Mouse (Mus musculus) kidney, postnatal 25 days (tissue): ENCODE results near the gene Gm42715.
"Not testable (repeated sequence)": the region's sequence is repeated elsewhere in the genome, so short reads cannot be mapped to it uniquely, and the experiment has no call there.

Experiments used
- DNase-seq, 2 experiments: peaks; one replicate each; pipeline ENCODE4 v3.0.0; 2021; ENCODE audit warnings: mixed read lengths in 2 of 2

The Gm42715 gene

DNA sequence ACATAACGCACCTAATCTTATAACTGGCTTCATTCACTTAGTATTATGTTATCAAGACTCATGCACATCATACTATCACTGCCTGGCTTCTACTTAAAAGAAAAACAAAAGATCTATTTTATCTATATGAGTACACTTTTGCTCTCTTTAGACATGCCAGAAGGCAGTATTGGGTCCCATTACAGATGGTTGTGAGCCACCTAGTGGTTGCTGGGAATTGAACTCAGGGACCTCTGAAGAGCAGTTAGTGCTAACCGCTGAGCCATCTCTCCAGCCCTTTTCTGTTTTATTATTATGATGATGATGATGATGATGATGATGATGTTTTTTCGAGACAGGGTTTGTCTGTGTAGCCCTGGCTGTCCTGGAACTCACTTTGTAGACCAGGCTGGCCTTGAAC lies 21.0 kb upstream of the Gm42715 start:
- peak; percentile 61 to 71 for DNase-seq

DNA sequence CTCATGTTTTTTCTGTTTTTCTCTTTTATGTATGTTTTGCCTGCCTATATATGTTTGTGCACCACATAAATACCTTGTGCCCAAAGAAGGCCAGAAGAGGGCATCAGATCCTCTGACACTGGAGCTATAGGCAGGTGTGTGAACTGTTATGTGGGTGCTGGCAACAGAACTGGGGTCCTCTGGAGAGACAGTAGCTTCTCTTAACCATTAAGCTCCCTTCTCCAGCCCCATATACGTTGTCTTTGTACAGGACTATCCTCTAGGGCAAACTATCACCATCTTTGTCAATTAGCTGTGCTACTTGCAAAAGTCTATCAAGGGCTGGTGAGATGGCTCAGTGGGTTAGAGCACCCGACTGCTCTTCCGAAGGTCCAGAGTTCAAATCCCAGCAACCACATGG lies 11.1 kb upstream of the Gm42715 start:
- no peak for DNase-seq

DNA sequence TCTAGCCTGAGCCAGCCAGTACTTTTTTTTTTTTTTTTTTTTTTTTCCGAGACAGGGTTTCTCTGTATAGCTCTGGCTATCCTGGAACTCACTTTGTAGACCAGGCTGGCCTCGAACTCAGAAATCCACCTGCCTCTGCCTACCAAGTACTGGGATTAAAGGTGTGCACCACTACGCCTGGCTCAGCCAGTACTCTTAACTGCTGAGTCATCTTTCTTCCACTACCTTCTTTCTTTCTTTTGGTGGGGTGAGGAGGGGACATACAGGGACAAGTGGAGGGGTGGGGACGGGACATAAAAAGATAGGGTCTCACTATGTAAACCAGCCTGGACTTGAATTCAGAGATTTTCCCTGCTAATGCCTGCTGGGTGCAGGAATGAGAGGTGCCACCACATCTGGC lies 9.6 kb upstream of the Gm42715 start:
- not testable (repeated sequence) for DNase-seq

DNA sequence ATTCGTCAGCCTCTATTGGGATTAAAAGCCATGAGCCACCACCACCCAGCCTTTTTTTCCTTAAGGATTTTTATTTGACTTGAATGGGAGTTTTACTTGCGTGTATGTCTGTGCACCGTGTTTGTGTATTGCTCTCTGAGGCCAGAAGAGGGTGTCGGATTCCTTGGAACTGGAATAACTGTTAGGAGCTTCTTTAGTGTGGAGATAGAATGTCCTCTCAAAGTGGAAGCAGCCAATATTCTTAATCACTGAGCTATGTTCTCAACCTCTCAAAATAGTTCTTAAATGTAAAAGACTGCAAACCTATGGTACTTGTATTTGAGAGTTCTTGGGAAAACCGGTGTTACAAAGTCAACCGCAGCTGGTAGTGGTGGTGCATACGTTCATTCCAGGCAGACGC lies 8.1 kb upstream of the Gm42715 start:
- peak in 1 of 2 experiments; percentile 41 for DNase-seq

DNA sequence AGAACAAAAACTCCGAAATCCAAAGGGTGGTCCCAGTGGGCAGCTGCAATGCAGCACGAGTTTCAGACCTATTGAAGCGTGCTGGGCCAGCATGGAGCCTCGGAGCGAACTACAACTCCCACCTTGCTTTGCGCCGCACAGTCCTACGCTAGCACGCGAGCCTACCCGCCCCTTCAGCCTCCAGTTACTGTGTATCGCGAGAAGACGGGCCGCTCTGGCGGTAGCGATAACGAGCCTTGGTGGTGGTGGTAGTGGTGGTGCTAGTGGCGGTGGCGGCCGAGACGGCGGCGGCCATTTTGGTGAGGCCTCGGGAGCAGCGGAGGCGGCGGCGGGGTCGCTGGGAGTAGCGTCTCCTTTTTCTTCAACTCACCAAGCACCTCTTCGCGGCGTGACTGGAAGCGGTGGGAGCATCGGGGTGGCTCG lies 7.6 kb upstream of the Gm42715 start, which contains the start of gene Srcap:
Gene Srcap, plus strand, starts transcription at position 176 of the 423 bp plus-strand sequence.
- DNase-seq: peak; percentile 98 to 99

DNA sequence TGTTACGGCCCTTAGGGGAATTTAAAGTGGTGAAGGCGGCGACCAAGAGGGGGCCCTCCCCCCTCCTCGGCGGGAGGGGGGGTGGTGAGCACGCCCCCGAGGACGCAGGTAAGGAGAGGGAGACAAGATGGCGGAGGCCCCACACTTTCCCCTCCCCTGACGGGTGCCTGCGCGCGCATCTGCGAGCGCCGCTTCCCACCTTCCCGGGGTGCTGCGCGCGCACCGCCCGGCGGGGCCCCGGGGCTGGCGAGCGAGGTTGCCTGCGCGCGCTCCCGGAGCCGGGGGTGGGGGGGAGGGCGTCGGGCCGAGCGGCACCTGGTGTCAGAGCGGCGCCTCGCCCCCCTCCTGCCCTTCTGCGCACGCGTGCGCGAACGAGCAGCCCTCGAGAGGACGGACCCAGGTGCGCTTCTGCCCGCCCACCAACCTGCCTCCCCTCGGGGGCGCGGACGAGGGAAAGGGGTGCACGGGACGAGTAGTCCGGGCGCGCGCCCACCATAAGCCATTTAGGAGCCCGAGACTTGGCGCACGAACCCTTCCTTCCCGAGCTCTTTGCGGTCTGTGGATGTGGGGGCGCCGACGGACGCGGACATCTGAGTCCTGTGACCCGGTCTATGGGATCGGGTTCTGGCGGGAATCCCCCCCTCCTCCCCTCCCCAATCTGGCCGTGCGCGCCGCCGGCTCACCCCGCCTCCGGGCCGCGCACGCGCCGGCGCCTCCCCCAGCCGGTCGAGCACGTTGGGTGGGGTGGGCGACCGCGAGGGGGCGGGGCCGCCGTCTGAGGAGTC lies 7.0 kb upstream of the Gm42715 start:
- peak; percentile 86 to 96 for DNase-seq

DNA sequence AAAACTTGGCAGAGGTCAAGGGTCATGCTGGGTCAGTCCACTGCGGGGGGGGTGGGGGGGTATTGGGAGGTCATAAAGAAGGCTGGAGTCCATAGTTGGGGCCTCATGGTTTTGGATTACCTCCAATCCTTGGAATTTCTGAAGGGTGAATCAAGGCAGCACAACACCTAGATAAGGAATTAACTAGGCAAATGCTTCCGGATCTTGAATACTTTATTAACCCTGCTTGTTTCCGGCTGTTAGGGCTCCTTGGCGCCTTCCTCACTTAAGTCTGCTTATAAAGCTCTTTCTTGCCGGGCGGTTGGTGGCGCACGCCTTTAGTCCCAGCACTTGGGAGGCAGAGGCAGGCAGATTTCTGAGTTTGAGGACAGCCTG lies 6.4 kb upstream of the Gm42715 start:
- peak in 1 of 2 experiments; percentile 69 for DNase-seq

DNA sequence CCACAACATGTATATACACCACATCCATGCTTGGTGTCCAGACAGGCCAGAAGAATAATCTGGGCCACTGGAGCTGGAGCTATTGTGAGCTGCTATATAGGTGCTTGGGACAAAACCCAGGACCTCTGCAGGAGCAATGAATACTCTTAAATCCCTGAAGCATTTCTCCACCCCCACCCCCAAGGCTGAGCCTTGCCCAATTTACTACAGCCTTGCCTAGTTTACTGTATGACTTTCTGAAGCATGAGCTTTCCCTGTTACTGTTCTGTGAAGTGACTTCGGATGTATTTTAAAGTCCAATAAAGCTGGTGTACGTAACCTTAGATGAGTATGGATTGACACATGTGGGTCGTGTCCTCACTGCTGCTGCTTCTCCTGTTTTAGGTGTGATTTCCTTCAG lies 5.6 kb upstream of the Gm42715 start:
- DNase-seq: no peak

DNA sequence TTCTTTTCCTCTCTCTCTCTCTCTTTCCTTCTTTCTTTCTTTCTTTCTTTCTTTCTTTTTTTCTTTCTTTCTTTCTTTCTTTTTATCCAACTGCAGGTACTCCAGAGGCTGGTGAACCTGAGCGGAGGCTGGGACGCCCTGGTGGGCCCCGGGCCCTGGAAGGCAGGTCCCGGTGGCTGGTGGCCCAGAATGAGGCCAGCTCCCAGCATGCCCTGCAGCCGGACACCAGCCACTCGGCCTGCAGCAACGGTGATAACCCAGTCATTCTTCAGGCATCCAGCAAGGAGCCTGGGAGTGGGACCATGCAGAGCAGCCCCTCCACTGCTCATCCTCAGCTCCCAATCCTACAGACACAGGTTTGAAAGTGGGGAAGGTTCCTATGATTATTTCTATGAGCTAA lies 3.5 kb upstream of the Gm42715 start:
- no peak for DNase-seq

DNA sequence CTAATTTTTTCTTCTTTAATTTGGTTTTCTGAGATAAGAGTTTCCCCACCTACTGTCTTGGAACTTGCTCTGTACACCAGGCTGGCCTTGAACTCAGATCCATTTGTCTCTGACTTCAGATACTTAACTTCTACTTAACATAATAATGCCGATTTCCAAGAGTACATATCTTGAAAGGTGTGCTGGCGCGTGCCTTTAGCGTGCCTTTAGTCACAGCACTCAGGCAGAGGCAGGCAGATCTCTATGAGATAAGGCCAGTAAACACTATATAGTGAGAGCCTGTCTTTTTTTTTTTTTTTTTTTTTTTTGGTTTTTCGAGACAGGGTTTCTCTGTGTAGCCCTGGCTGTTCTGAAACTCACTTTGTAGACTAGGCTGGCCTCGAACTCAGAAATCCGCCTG lies 3.0 kb upstream of the Gm42715 start:
- no peak for DNase-seq

DNA sequence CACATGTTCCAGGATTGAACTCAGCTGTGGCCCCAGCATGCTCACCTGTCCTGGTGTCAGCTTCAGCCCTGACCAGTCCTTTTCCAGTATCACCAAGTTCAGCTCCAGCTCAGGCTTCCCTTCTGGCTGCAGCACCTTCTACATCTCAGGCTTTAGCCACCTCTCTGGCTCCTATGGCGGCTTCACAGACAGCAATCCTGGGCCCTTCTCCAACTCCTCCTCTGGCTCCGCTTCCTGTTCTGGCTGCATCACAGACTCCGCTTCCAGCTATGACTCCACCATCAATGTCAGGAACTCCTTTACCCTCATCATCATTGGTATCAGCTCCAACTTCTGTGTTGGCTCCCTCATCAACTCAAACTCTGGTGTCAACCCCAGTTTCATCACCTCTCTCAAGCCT lies 22.3 kb downstream of the Gm42715 start:
- no peak for DNase-seq

DNA sequence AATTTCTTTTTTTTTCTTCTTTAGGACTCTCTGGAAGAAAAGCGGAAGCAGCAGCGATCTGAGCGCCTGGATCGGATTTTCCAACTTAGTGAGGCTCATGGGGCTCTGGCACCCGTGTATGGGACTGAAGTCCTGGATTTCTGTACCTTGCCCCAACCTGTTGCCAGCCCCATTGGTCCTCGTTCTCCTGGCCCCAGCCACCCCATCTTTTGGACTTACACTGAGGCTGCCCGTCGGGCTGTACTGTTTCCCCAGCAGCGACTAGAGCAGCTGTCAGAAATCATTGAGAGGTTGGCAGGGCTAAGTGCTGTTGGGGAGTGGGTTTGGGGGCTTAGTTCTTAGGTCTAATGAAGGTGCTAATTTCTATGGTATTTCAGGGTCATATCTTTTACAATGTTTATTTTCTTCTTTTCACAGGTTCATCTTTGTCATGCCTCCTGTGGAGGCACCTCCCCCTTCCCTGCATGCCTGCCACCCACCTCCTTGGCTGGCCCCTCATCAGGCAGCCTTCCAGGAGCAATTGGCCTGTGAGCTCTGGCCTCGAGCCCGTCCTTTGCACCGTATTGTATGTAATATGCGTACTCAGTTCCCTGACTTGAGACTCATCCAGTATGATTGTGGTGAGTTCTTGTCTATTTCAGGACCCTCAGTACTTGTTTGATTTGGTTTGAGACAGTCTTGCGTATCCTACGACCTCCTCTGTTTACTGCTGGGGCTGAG lies 29.9 kb downstream of the Gm42715 start:
- peak in 1 of 2 experiments; percentile 42 for DNase-seq

DNA sequence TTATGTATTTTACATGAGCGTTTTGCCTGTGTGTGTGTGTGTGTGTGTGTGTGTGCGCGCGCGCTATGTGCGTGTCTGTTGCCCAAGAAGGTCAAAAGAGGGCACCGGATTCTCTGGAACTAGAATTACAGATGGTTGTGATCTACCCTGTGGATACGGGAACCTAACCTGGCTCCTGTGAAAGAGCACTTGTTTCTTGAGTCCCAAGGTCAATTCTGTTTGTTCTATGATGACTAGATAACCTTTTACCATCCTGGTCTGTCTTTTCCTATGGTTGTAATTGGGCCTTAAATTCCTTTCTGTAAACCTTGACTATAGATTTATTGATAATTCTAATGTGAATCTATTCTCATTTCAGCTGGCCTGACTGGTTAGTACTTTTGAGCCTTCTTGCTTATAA lies 32.2 kb downstream of the Gm42715 start:
- DNase-seq: no peak

DNA sequence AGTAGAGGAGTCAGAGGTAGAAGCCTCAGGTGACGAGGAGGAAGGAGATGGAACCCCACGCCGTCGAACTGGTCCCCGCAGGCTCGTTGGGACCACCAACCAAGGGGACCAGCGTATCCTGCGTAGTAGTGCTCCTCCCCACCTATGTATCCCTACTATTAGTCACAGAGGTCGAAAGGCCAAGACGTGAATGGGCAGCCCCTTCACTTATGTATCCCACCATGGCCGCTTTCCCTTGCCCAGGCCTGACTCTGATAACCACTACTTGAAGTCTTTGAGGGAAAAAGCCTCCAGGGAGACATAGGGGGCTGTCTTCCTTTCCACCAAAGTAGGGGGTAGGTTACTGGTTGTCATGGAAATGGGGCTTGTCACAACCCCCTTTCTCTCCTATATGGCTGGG lies 41.2 kb downstream of the Gm42715 start:
- DNase-seq: no peak

DNA sequence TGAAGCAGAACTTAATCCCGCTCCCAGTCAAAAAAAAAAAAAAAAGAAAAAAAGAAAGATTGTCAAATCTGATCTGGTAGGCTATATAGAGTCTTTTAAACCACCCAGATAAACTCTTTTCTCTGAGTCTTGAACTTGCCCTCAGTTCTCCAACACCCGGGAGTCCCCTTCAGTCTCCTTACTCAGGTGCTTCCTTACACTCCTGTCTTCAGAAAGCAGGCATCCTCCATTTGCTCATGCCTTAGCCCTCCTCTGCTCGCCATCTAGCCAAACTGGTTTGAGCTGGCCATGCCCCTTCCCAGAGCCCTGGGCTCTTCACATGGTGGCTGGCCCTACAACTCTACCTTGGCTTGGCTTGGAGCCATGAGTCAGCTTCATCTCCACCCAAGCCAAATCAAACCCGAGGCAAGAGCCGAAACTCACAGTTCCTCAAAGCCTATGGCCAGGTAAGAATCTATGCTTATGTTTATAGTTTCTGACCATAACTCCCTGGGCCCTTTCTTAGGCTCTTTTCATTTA lies 42.0 kb downstream of the Gm42715 start, which contains the start of gene Tmem265:
Gene Tmem265, plus strand, starts transcription at position 51 of the 519 bp plus-strand sequence.
- DNase-seq: peak; percentile 31 to 48

DNA sequence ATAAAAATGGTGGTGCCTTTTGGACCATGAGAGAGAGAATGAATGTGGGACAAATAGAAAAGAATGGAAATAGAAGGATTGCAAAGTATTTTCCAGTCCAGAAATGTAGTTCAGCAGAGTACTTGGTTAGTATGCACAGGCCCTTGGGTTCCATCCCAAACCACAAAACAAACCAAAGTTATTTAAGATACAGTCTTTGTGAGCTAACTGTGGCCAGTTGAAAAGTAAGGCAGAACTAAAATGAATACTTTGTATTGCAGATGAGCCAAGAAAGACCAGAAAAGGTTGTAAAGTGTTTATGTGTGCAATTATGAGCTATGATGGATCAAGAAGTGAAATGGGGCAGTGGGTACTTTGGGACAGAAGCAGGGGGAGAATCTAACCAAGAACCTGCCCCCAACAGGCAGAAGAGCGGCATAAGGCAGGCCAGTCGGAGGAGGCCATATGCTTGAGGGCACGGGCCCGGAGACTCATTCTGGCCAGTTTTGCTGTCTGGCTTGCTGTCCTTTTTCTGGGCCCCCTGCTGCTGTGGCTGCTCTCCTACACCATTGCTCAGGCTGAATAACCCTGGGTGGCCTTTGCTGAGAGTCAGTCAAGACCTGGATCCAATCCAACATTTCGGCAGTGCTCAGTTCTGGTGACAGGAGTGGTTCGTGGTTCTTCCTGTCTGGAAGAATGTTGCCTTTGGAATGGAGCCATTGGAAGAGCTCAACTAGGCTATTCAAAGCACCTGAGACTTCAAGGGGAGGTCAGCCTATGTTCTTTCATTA lies 45.2 kb downstream of the Gm42715 start:
- DNase-seq: peak; percentile 59 to 60

DNA sequence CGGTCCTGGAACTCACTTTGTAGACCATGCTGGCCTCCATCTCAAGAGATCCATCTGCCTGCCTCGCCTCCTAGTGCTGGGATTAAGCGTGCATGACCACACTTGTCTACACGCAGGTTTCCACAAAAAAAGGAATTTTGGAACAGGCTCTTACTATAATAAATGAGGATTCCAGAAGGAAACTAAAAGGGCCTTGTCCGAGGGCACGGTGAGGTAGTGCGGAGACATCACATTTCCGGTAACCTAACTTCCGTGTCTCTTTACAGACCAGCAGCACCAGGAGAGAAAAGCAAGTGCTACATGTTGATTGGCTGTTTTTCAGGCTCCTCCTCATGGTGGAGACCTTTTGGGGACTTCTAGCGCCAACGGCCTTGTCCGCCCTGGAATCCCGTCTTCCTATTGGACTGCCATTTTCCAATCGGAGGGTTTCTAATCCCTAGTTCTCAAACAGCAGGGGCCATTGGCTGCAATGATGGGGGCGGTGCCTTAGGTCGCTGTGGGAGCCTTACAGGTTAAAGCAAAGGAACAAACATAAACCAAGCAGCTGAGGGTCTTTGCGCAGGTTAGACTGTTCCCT lies 53.6 kb downstream of the Gm42715 start, which contains the start of gene Phkg2:
Gene Phkg2, plus strand, starts transcription at position 446 of the 577 bp plus-strand sequence.
- peak; percentile 94 to 98 for DNase-seq

DNA sequence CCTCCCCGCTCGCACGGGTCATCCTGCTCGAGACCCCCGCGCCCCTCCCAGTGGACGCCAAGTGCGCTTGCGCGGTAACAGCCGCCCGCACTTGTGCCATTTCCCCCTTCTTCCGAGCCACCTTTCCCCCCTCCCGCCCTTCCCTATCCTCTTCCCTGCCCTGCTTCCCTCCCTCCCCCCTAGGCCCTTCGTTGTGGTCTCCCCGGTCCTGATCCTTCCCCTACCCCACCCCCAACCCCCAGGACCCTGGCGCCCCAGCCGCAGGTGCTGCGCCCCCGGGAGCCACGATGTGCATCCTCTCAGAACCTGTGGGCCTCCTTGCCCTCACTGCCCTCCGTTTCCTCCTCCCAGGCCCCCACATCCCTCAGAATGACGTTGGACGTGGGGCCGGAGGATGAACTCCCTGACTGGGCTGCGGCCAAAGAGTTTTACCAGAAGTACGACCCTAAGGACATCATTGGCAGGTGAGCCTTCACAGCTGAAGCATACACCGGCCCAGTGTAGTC lies 54.2 kb downstream of the Gm42715 start:
- no peak for DNase-seq

DNA sequence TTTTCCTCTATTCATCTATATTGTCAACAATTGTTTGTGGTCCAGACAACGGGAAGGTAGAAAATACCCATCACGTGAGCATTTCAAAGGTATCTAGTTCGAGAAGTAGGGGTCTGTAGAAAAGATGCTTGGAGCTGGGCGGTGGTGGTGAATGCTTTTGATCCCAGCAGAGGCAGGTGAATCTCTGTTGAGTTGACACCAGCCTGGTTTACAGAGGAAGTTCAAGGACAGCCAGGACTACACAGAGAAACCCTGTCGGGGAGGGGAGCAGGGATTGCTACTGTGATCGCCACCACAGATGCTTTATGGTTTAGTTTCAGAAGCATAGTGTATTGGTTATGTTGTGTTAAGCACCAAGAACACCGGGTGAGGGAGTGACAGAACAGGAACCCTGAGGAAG lies 54.7 kb downstream of the Gm42715 start:
- no peak for DNase-seq

DNA sequence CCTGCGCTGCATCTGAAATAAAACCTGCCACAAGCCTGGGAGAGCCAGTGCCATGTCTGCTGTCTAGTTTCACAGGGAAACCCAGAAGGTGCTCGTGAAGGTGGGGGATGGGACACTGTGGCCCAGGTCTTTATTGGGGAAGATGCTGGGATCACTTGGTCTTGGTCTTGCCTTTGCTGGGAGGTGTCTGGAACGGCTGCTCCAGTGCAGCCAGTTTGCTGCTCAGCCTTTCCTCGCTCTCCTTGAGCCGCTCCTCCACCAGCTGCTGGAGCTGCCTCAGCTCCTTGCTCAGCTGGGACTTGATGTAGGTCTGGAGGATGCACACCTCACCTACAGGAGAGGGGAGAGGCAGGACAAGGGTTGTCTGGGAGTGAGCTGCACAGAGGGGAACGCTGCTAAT lies 63.9 kb downstream of the Gm42715 start:
- DNase-seq: peak in 1 of 2 experiments; percentile 33

DNA sequence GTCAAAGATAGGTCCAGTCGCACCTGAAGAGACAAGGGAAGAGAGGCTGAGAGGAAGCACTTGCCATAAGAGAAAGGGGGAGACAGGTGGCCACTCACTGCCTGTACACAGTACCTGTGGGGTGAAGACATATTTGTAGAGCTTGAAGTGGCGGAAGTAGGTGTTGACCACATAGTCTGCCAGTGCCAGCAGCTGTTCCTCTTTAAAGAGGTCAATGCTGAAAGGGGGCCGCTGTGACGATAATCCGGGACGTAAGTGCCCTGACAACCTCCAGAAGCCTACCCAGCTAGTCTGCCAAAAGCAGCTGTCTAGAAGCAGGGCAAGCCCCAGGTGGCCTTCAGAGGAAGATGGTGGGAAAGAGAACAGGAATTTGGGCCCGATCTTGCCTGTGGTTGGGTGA lies 65.6 kb downstream of the Gm42715 start:
- DNase-seq: no peak

DNA sequence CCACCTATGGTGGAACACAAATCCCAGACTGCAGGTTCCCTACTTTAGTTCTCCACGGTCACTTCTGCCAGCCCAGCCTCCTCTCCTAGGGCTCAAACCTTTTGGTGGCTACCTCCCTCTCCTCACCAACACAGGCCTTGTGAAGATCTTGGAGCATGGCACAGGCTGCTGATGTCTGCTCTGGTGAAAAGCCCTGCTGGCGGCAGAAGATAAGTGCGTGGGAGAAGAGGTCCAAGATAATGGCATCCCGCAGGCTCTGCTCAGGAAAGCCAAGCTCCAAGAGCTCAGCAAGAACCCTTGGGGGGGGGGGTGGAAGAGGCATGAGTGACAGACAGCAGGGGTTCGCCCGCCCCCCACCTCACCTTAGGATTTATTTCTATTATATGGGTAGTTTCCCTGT lies 66.8 kb downstream of the Gm42715 start:
- DNase-seq: peak in 1 of 2 experiments; percentile 17
